Mouse (Mus musculus) thymus, postnatal 4 days (tissue): ENCODE results near the gene P4ha2.
A peak's percentile ranks its signal among the peaks of the same experiment; 100 is the strongest.

Experiments
- DNase-seq: peaks from one replicate; pipeline ENCODE4 v3.0.0; 2021

P4ha2 gene

GRCm38 (mm10) chr11:54141200-54141971 lies 41.5 kb downstream of the P4ha2 start:
- DNase-seq, result peak; percentile 35

- DNase-seq, result peak; percentile 91
These were observed 45.0 kb downstream of the P4ha2 start for GRCm38 (mm10) chr11:54144886-54145285.

- DNase-seq, result no peak
These were observed 46.1 kb downstream of the P4ha2 start for GRCm38 (mm10) chr11:54145990-54146389.

- no peak for DNase-seq
These were observed 50.0 kb downstream of the P4ha2 start for GRCm38 (mm10) chr11:54149791-54150465.

DNA sequence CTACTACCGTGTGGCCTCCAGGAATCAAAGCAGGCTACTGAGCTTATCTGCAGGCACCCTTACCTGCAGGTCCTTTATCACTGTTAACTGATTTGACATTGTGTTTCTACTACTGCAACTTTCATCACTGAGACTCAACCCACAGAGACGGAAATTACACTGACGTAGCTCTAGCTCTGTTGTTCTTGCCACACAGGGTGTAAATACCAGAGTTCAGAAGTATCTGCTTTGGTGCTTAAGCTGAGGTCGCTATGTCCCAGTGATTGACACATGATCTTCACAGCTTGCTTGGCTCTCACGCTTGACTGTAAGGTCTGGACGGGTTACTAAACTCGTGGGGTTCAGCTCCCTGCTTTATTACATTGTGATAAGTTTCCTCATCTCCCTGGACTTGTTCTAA lies 51.2 kb downstream of the P4ha2 start:
- no peak for DNase-seq

DNA sequence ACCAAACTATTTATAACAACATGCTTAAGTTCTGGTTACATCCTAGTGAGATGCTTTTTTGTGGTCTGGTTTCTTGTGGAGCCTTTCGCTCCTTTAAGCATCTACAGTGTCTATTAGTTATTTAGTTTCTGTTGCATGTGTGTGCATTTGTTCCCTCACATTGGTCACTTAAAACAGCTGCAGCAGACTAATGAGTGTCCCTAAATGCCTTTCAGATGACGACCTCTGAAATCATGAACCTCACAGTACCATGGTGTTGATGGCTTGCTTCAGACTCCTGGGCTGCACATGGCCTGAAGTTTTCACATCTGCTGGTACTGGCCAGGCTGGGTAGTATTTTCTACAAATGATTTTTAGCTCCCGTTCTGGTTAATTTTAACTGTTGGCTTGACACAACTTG lies 53.1 kb downstream of the P4ha2 start:
- DNase-seq, result no peak

DNA sequence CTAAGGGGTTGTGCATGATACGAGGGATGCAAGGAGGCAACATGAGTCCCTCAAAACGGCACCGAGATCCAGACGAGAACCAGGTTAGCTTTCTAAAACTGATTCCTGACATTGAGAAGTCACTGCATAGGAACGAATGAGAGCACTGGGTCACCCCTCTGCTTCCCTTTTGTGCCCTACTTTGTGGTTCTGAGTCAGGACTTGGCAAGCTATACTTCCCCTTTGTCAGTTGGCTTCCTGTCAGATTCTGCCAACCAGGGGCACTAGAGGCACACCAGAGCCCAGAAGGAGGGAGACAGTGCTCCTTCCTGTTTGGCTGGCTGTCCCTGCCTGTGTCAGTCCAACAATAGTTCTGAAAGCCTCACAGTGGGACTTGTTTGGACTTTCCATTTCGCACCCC lies 56.0 kb downstream of the P4ha2 start:
- DNase-seq, result peak; percentile 68

- no peak for DNase-seq
These were observed 56.6 kb downstream of the P4ha2 start for GRCm38 (mm10) chr11:54156504-54156903.

- DNase-seq, result no peak
These were observed 57.7 kb downstream of the P4ha2 start for GRCm38 (mm10) chr11:54157586-54157985.

DNA sequence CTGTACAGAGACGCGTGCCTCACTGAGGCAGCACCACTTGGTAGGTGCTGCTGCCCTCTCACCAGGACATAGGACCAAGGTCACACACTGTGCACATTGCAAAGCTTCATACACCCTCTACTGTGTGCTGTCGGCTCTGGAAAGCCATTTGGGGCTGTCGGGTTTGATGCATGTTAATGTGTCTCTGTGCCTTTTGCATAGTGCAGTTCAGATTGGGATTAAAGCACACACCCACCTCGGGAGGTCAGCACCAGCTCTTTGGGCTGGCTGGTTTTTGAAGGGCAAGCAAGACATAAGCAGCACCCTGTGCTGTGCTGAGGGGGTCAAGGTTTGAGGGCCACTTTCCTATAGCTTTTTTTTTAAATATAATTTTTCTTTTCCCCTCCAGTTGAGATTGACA lies 60.5 kb downstream of the P4ha2 start:
- DNase-seq, result no peak

- no peak for DNase-seq
These were observed 61.0 kb downstream of the P4ha2 start for GRCm38 (mm10) chr11:54160920-54161319.

GRCm38 (mm10) chr11:54161514-54161913 lies 61.6 kb downstream of the P4ha2 start:
- no peak for DNase-seq

DNA sequence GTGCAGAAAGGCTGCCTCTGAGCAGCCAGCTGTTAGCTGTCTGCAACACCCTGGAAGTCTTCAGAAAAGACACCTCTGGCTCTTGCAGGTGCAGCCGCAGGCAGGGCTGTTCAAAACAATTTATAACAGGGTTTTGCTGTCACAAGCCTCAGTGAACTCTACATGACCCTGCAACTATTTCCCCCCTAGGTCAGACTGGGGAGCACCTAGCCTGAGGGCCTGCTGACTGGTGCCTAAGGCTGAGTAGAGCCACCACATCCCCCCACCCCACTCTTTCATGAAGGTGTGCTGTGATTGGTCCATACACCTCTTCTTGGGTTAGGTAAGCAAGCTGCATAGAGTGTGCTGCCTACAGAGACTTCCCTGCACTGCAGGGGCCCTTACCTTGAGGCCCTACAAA lies 63.1 kb downstream of the P4ha2 start:
- DNase-seq, result peak; percentile 37

GRCm38 (mm10) chr11:54169432-54170295 lies 69.8 kb downstream of the P4ha2 start:
- DNase-seq, result no peak

GRCm38 (mm10) chr11:54171175-54171574 lies 71.3 kb downstream of the P4ha2 start:
- DNase-seq, result no peak

- DNase-seq, result no peak
These were observed 74.3 kb downstream of the P4ha2 start for GRCm38 (mm10) chr11:54174226-54174625.

GRCm38 (mm10) chr11:54174877-54175276 lies 75.0 kb downstream of the P4ha2 start:
- DNase-seq, result no peak
